Mouse (Mus musculus): ENCODE data around the gene Gm11757. TPM values are rescaled to one million over a fixed set of nuclear protein-coding genes. Genes with fewer than 3 reads are reported as not detected.
"Not testable (repeated sequence)": the region's sequence is repeated elsewhere in the genome, so short reads cannot be mapped to it uniquely, and the experiment has no call there.

Gm11757 gene
- not detected in 2 replicates for polyA plus RNA-seq (2012; rRNA removed)

- H3K4me3 ChIP-seq (ENCODE audit: insufficient read depth, low read length); H3K4me1 ChIP-seq (ENCODE audit: control insufficient read depth, insufficient read depth, low read length): not testable (repeated sequence)
Observed at GRCm38 (mm10) chr4:73891012-73891411, at the start of gene Gm11757. TSS of gene Gm11757 (minus strand) at chr4:73891112.

GRCm38 (mm10) chr4:73920660-73921059 is 29.7 kb upstream of the Gm11757 start, which contains the start of gene Gm11756:
TSS of gene Gm11756 (minus strand) at chr4:73920760.
- H3K4me1 ChIP-seq (ENCODE audit: control insufficient read depth, insufficient read depth, low read length); H3K27ac ChIP-seq (ENCODE audit: insufficient read depth, low read length); H3K4me3 ChIP-seq (ENCODE audit: insufficient read depth, low read length): not testable (repeated sequence)

More at GRCm38 (mm10) chr4:73891012-73891411, at the start of gene Gm11757:
- not testable (repeated sequence) for H3K27ac ChIP-seq (ENCODE audit: insufficient read depth, low read length)

- not testable (repeated sequence) for H3K27ac ChIP-seq (ENCODE audit: insufficient read depth, low read length); H3K4me1 ChIP-seq (ENCODE audit: control insufficient read depth, insufficient read depth, low read length); H3K4me3 ChIP-seq (ENCODE audit: insufficient read depth, low read length)
Observed at GRCm38 (mm10) chr4:73905853-73906252, 14.9 kb upstream of the Gm11757 start, which contains the start of gene Gm13871. TSS of gene Gm13871 (minus strand) at chr4:73905953.

GRCm38 (mm10) chr4:73876166-73876565 is 14.7 kb downstream of the Gm11757 start, which contains the start of gene Gm11758:
TSS of gene Gm11758 (minus strand) at chr4:73876266.
- H3K4me3 ChIP-seq (ENCODE audit: insufficient read depth, low read length); H3K4me1 ChIP-seq (ENCODE audit: control insufficient read depth, insufficient read depth, low read length); H3K27ac ChIP-seq (ENCODE audit: insufficient read depth, low read length): not testable (repeated sequence)

Other genes starting within 250 kb of the Gm11757 start
- not detected in 2 replicates for gene Gm11239, start 222.8 kb downstream of the Gm11757 start, polyA plus RNA-seq (2012; rRNA removed)
- gene Gm428, start 207.6 kb downstream of the Gm11757 start, polyA plus RNA-seq (2012; rRNA removed): not detected in 2 replicates
- 0.06 TPM in 1 of 2 replicates, not detected in the other for gene Rasef, start 100.1 kb downstream of the Gm11757 start, polyA plus RNA-seq (2012; rRNA removed)
- not detected in 2 replicates for gene Gm11758, start 14.8 kb downstream of the Gm11757 start, polyA plus RNA-seq (2012; rRNA removed)
- gene Gm13871, start 14.8 kb upstream of the Gm11757 start, polyA plus RNA-seq (2012; rRNA removed): not detected in 2 replicates
- gene Gm11756, start 29.6 kb upstream of the Gm11757 start, polyA plus RNA-seq (2012; rRNA removed): not detected in 2 replicates
- not detected in 2 replicates for gene 2310002L09Rik, start 59.7 kb upstream of the Gm11757 start, polyA plus RNA-seq (2012; rRNA removed)
- 6.1 and 6.5 TPM in 2 replicates for gene Frmd3, start 122.3 kb upstream of the Gm11757 start, polyA plus RNA-seq (2012; rRNA removed)